Mouse (Mus musculus) right cerebral cortex, postnatal 25 days (tissue): ENCODE data around the gene Olfr462.

Experiments
- DNase-seq: peaks from one replicate; pipeline ENCODE4 v3.0.0; 2022

Olfr462 gene

GRCm38 (mm10) chr11:87846968-87847600 is 45.0 kb downstream of the Olfr462 start:
- no peak for DNase-seq

GRCm38 (mm10) chr11:87841436-87841835 is 50.6 kb downstream of the Olfr462 start:
- no peak for DNase-seq

GRCm38 (mm10) chr11:87840676-87841075 is 51.4 kb downstream of the Olfr462 start:
- no peak for DNase-seq
